Mouse (Mus musculus) ES-Bruce4 (cell line): ENCODE results near the gene Gcn1l1.

Experiments
- CTCF ChIP-seq: IDR thresholded peaks from one replicate; pipeline ENCODE4 v1.8.1; 2011; ENCODE audit warnings: low read depth, low read length
- POLR2A ChIP-seq: IDR thresholded peaks from one replicate; pipeline ENCODE4 v1.8.1; 2011; ENCODE audit warnings: low read length; ENCODE audit not compliant: insufficient read depth

GRCm38 (mm10) chr5:115520325-115520869 lies 44.7 kb upstream of the Gcn1l1 start:
- TF ChIP-seq CTCF: no peak
- no peak for TF ChIP-seq POLR2A
